Mouse (Mus musculus) bone marrow macrophage, adult 2 months (primary cell): Measurements from ENCODE around the gene Xrcc2.

ENCODE experiments used
- CTCF ChIP-seq: IDR thresholded peaks from 2 replicates; pipeline ENCODE4 v1.5.1; 2012; ENCODE audit warnings: low read depth, mild to moderate bottlenecking, low read length, moderate library complexity
- POLR2A ChIP-seq: IDR thresholded peaks from 2 replicates; pipeline ENCODE4 v1.6.1; 2012; ENCODE audit warnings: mild to moderate bottlenecking, low read depth, low read length, borderline replicate concordance

- TF ChIP-seq CTCF, result no peak
- TF ChIP-seq POLR2A, result no peak
Observed at GRCm38 (mm10) chr5:25645661-25646364, 59.8 kb downstream of the Xrcc2 start.
